Mouse (Mus musculus) retina, postnatal 7 days (tissue): ENCODE measurements around the gene Bicd1.
"Not testable (repeated sequence)": the region's sequence is repeated elsewhere in the genome, so short reads cannot be mapped to it uniquely, and the experiment has no call there.

ENCODE experiments used
- DNase-seq: peaks from one replicate; pipeline ENCODE4 v3.0.0-alpha.2; 2012; ENCODE audit warnings: low read depth, low spot score

Bicd1 gene

GRCm38 (mm10) chr6:149408833-149409332 lies at the start of gene Bicd1:
TSS of gene Bicd1 (plus strand) at chr6:149408886.
- DNase-seq = peak; percentile 61

GRCm38 (mm10) chr6:149362533-149362932 lies 46.2 kb upstream of the Bicd1 start:
- DNase-seq = not testable (repeated sequence)

GRCm38 (mm10) chr6:149365975-149366374 lies 42.7 kb upstream of the Bicd1 start:
- DNase-seq = not testable (repeated sequence)

GRCm38 (mm10) chr6:149366403-149366802 lies 42.3 kb upstream of the Bicd1 start:
- no peak for DNase-seq

- peak; percentile 46 for DNase-seq
Observed at GRCm38 (mm10) chr6:149374986-149375457, 33.7 kb upstream of the Bicd1 start.

GRCm38 (mm10) chr6:149383531-149383930 lies 25.2 kb upstream of the Bicd1 start:
- DNase-seq = no peak

- no peak for DNase-seq
Observed at GRCm38 (mm10) chr6:149386389-149386788, 22.3 kb upstream of the Bicd1 start.

- DNase-seq = not testable (repeated sequence)
Observed at GRCm38 (mm10) chr6:149389626-149390025, 19.1 kb upstream of the Bicd1 start.

GRCm38 (mm10) chr6:149399396-149399795 lies 9.3 kb upstream of the Bicd1 start:
- DNase-seq = no peak

- DNase-seq = no peak
Observed at GRCm38 (mm10) chr6:149409341-149409740, 655 bp downstream of the Bicd1 start.

GRCm38 (mm10) chr6:149409845-149410244 lies 1.2 kb downstream of the Bicd1 start:
- no peak for DNase-seq

GRCm38 (mm10) chr6:149413256-149413655 lies 4.6 kb downstream of the Bicd1 start:
- DNase-seq = no peak

- DNase-seq = no peak
Observed at GRCm38 (mm10) chr6:149424748-149425147, 16.1 kb downstream of the Bicd1 start.

GRCm38 (mm10) chr6:149439140-149439539 lies 30.5 kb downstream of the Bicd1 start:
- no peak for DNase-seq

GRCm38 (mm10) chr6:149442884-149443283 lies 34.2 kb downstream of the Bicd1 start:
- DNase-seq = peak; percentile 4

GRCm38 (mm10) chr6:149445854-149446253 lies 37.2 kb downstream of the Bicd1 start:
- no peak for DNase-seq

- DNase-seq = no peak
Observed at GRCm38 (mm10) chr6:149457324-149457723, 48.6 kb downstream of the Bicd1 start.

- no peak for DNase-seq
Observed at GRCm38 (mm10) chr6:149460971-149461370, 52.3 kb downstream of the Bicd1 start.

- DNase-seq = no peak
Observed at GRCm38 (mm10) chr6:149471477-149471876, 62.8 kb downstream of the Bicd1 start.

- DNase-seq = not testable (repeated sequence)
Observed at GRCm38 (mm10) chr6:149472441-149472840, 63.8 kb downstream of the Bicd1 start.

GRCm38 (mm10) chr6:149481868-149482267 lies 73.2 kb downstream of the Bicd1 start:
- not testable (repeated sequence) for DNase-seq

- no peak for DNase-seq
Observed at GRCm38 (mm10) chr6:149494662-149495061, 86.0 kb downstream of the Bicd1 start.

- DNase-seq = no peak
Observed at GRCm38 (mm10) chr6:149495925-149496324, 87.2 kb downstream of the Bicd1 start.
